Mouse (Mus musculus) kidney, postnatal 4 days (tissue): ENCODE results near the gene Ctsz.
A peak's percentile ranks its signal among the peaks of the same experiment; 100 is the strongest.

ENCODE experiments used
- DNase-seq, 2 experiments: peaks; one replicate each; pipeline ENCODE4 v3.0.0; 2021; ENCODE audit warnings: mixed read lengths in 2 of 2

Gene Ctsz

DNA sequence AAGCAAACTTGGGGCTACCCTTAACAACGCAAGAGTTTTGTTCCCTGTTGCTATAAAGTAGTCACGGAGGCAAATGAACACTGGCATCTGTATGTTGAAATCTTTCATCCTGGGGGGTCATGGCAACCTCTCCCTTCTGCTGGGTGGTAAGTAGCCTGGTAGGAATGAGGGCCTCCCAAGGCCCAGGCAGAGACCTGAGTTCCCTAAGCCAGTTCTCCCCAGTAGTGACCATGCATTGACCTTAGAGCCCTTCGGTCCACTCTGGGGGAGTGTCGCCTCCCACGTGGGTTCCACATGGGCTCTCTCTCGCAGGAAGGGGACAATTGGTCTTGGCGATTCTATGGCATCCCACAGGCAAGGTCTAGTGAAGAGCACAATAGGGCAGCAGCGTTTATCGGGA, 1.1 kb upstream of the Ctsz start:
- no peak for DNase-seq

DNA sequence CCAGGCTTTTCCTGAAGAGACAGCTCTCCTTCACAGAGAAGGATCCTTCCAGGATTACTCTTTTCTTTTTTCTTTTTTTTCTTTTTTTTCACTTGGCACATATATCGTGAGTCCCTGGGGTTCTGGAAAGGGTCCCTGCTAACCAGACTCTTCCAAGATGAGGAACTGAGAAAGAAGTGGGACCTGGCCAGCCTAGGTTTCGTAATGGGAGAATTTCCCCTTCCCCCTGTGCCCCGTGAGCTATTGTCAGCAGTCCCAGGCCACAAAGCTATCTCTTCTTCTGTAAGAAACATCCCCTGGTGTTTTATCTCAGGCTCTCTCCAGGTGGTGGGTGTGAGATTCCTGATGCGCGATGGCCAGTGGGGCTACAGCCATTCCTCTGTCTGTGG, 605 bp upstream of the Ctsz start:
- DNase-seq: no peak

DNA sequence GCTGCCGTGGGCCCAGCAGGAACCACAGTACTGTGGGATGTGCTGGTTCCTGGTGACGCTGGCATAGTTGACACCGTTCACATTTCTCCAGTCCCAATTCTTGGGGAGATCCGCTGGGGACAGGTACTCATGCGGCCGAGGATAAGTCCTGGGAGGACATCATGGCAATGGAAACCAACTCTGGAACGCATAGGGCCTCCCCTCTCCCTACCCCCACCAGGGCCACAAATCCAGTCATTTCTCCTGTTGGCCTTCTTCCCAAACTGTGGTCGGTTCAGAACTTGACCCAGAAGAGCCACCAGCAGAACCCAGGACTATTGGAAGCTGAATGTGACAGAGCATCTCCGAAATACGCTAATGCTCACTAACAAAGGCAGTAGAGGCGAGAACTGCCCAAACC, 658 bp downstream of the Ctsz start:
- DNase-seq: no peak

DNA sequence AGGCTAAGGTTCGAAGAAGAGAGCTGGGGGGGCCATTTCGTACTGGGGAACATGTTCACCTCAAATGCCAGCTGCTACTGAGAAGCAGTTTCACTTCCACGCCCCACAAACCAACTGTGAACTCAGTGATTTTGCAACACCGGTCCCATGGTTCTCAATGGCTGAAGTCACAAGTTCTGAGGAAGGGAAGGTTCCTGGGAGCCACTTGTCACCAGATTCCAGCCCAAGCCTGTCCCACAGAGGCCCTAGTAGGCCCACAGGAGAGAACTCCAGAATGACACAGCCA, 1.2 kb downstream of the Ctsz start:
- no peak for DNase-seq

DNA sequence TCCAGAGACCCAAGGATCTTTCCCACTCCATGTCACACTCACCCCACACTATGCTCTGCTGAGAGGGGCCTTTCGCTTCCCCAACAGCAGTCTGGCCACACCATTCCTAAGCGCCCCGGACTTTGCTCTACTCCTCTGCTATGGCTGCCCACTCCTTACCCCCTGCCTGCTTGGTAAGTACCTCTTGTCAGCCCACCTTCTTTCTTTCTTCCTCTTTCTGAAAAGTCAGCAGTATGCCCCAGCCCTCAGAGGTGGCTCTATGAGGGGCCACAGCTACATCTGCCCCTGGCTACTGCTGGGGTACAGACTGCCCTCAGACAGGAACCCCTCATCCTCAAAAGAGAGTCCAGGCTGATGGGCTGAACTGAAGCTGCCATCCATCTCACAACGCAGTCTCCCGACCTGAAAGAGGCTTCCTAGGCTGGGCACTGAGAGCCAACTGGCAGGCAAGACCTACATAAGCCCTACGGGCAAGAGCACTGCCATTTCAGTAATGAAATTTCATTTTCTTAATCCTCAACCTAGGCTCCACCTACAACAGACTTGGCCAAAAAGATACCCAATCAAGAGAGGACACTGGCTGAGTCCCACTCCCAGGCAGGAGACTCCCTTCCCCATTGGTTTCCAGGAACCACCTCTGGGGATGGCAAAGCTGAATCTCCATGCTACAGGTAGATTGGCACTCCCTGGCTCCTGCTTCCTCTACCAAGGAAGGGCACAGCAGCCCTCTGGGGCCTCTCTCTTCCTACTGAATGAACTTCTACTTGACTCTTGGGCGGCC, 1.7 kb downstream of the Ctsz start:
- DNase-seq: no peak

DNA sequence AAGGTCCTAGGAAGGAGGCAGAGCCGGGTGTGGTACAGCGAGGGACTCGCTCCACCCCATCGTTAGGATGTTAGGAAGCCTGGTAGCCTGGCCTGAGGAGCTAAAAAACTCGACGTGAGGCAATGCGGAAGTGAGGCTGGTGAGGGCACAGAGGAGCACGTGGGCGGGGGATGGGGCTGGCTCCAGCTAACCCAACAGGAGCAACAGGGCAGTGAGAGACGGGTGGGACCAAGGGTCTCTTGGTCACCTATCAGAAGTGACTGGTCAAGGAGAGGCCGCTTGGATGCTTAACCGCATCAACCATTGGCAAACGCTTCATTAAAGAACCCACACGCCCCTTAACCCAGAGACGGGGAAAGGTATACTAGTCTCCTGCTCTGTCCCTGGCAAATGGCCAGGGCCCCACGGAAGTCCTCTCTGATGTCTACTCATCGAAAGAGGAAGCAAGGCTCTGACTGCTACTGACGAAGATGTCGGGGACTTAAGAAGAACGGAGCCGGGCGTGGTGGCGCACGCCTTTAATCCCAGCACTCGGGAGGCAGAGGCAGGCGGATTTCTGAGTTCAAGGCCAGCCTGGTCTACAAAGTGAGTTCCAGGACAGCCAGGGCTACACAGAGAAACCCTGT, 2.6 kb downstream of the Ctsz start:
- DNase-seq: no peak

DNA sequence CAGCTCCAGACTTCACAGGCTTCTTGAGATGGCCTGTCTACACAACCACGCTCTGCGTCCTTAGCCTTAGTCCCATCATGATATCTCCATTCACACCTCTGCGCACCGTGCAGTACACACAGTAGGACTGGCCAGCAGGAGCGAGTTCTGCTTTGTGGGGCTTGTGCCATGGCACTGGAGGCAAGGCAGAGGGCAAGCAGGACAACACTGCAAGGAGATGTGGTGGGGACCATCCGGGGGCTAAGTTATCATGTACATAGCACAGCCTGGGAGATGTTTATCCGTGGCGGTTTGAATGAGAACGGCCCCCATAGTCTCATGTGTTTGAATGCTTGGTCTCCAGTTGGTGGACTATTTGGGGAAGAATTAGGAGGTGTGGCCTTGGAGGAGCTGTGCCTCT, 3.9 kb downstream of the Ctsz start:
- no peak for DNase-seq

DNA sequence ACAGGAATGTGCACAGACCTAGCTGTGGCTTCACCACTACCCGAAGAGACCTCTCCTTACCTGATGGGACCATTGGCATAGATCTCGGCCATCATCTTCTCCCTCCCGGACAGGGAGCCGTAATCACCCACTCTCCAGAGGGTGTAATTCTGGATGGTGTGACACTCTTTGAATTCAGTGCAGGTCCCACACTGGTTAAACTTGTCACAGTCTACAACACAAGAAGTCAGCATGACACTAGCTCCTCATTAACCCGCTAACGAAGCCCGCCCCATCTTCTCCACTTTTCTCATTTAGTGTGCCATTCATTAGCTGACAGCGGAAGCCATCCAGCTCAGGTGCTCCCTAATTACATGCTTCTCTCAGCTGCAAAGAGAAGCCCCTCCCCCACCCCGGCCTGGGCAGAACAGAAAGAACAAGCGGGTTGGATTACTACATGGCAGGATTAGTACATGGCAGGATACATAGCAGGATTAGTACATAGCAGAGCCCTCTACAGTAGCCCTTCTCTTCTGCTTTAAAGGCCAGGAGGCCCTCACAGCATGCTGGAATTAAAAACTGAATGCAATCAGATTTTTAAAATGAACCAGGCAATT, 9.7 kb downstream of the Ctsz start:
- peak; percentile 27 to 61 for DNase-seq

DNA sequence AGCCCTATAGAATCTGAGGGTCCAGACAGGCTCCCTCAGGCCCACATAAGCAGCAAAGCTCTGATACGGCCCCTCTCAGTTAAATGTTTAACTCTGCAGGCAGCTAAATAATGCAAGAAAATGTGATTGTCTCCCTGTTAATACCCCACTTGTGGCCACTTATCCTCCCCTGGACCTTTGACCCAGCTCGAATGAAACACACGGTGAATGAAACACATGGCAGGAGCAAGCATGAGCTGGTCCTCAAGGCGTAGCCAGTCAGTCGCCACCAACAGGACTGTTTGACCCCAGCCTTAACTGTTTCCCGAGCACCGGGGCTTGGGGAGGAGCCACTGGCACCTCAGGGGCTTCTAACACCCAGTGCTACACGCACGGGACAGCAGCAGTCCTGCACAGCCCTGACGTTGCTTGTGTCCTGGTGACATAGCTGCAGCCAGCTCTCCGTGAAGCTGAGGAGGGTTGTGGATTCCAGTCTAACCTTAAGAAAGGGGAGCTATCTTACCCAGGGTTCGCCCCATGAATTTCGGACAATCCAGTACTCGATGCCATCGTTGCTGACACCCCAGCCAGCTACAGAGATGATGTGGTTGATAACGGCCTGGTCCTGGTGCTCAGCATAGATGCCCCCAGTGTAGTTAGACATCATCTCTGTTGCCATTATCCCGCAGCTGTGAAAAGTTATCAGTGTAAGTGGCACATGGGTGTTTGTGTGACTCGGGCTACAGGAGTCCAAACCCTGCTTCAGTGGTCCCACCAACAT, 10.6 kb downstream of the Ctsz start:
- DNase-seq: peak in 1 of 2 experiments; percentile 58

DNA sequence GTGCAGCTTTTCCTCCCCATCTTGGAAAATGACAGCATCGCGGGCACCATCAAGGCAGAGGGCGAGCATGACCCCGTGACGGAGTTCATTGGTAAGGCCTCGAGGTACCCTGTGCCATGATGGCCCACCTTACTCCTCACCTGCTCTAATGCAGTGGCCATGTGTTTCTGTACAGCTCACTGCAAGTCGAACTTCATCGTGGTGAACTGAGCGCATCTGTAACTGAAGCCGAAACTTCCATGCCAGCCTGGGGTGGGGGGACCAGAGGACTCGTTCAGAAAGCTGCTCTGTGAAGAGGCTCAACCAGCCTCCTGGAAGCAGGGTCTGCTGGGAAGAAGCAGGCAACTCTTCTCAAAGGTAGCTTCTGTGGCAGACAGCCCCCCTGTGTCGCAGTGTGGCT, 12.0 kb downstream of the Ctsz start:
- no peak for DNase-seq

DNA sequence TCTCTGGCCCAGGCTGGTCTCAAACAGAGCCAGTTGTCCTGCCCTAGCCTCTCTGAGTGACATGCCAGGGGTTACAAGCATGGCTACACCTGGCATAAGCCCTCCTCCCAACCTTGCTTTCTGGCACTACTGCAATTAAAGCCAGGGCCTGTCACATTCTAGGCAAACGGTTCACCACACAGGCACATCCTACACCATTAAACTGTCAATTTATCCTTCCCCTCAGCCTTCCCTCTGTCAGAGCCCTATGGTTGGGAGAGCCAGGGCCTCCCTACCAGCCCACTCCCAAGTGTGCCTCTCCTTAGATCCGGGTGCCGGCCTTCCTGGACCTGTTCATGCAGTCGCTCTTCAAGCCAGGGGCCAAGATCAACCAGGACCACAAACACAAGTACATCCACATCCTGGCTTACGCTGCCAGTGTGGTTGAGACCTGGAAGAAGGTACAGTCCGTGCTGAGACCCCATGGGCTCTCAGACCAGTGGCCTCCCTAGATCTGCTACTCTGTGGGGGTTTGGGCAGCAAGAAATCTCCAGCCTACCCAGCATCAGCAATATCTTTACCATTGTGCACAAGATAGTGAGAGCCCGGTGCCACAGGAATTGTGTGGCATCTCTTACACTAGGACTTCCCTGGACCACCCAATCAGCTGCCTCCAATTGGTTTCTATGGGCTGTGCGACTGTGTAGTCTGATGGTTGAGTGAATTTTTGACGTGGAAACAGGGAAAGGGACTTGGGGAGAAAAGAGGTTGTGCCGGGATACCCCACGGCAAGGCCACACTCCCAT, 14.3 kb downstream of the Ctsz start:
- no peak for DNase-seq

DNA sequence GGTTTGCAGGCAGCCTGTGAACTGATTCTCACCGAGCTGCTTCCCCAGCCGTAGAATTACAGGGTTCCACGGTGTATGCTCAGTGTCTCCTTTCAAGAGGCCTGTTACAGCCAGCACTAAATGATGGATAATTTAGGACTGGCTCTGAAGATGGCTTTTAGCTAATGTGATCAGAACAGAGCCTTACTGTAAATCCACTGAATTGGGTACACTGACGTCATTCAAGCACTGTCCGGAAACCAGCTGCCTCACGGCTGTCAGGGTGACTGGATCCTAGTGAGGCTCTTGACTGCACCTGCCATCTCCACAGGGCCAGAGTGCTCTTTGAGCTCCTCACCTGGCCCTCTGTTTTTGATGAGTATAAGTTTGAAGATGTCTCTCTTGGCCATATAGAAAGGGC, 17.7 kb downstream of the Ctsz start:
- DNase-seq: no peak

DNA sequence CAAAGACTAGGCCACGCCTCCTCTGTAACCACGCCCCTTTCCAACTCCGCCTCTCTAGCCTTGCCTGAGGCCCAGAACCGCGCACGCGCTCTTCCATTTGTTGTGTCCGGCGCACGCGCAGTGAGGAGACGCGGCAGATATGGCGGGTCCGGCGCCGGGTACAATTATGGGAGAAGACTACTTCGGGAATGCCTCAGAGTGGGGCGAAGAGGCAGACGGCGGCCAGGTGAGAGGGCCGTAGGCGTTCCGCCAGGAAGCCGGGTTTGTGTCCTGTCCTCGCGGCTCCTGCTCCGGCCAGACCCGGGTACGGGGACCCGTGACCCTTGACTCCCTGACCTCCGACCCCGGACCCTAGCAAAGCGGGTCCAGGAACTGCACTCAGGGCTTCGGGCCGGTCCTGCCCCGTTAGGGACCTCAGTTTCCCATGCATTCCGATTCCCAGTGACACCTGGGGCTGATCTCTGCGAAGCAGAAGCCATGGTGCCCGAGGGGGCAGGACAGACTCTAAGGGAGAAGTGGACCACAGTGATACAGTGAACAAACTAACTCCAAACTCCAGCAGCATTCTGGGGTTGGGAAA, 23.0 kb downstream of the Ctsz start, which contains the start of gene Nelfcd:
Gene Nelfcd, plus strand, starts transcription at position 74 of the 580 bp plus-strand sequence.
- DNase-seq: peak; percentile 97

DNA sequence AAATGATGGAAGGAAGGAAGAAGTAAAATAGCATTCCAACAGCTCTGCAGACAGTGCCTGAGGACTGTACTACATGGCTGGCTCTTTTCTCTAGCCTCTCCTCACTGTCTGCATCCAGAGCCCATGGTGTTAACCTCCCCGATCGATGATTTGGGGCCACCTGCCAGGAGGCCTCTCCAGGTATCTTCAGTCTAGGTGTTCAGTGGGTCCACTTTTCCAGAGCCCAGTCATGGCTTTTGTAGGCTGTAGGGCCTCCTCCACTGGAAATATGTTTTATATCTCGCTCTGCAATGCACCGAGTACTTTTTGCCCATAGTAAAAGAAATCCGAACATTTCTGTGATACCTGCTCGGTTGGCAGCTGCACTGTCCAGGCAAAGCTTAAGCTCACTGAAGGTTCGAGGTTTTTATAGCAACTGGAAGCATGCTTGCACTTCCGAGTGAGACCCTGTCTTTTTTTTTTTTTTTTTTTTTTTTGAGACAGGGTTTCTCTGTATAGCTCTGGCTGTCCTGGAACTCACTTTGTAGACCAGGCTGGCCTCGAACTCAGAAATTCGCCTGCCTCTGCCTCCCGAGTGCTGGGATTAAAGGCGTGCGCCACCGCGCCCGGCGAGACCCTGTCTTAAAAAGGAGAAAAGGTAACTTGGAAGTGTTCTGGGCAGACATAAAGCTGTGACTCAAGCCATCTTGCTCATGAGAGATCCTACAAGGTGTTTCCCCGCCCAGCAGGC, 23.7 kb downstream of the Ctsz start:
- no peak for DNase-seq

DNA sequence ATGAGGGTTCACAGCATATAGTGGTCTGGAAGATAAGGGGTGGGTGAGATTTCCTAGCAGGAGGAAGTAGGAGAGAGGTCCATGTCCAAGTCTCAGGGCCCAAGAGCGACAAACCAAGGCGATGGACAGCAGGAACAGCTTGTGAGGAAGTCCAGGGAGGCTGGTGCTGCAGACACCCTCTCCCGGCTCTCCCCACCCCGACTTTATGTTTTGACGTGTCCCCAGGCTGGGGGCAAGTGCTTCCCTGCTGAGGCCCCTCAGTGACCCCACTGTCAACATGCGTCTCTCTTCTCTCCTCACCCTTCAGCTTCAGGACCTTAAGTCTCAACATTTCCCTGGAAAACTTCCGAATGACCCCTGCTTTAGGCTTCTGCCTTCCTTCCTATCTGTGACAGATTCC, 25.7 kb downstream of the Ctsz start:
- DNase-seq: no peak

DNA sequence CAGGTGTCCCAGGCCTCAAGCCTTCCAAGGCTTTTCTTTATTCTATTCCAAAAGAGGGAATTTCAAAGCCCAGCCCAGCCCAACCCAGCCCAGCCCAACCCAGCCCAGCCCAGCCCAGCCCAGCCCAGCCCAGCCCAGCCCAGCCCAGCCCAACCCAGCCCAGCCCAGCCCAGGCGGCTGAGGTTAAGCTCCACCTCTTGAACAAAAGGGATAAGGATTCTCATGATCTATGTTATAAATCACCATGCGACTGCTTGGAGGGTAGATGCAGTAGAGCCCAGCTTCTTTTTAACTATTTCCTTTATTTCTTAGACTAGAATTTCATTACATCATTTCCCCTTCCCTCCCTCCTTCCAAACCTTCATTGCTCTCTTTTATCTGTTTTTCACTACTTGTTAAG, 28.6 kb downstream of the Ctsz start:
- DNase-seq: no peak

DNA sequence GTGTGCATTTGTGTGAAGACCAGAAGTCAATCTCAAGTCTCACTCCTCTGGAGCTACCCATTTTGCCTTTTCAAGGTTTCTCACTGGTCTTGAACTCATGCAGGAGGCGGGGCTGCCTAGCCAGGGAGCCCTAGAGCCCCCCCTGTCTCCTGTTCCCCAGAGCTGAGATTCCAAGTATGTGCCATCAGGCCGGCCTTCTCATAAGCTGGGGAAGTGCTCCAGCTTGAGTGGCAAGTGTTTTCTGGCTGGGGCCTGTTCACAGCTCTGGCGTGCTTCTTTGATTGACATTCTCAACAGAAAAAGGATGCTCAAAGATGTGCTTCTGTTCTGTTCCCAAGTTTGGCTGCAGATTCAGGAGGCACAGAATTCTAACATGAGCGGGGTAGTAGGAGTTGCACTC, 38.4 kb downstream of the Ctsz start:
- DNase-seq: no peak

DNA sequence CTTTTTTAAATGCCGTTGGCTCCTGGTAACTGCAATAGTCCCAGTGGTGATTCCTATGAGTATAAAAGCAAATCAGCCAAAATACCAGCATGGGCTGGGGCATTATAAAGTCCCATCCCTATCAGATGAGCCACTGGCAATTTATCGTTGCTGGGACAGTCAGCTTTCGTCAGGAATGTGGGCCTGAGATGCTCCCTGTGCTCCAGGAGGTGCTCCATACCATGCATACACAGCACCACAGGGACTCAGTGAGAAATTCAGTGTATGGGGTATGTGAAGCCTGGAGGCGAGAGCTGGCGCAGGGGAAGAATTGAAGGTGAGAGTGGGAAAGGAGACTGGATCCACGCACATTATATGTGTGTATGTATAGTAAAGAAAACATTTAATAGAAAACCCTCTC, 41.0 kb downstream of the Ctsz start:
- DNase-seq: no peak

DNA sequence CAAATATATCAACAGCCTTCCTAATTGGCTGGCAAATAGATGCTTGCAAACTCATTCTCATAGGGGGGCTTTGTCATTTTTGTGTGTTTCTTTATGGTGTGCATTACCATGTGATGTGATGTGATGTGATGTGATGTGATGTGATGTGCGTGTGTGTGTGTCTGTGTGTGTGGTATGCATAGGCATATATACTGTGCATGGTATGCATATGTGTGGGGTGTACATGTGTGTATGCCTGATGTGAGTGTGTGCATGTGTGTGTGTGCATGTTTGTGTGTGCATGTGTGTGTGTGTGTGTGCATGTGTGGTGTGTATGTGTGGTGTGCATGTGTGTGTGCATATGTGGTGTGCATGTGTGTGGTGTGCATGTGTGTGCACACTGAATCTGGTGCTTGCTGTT, 41.8 kb downstream of the Ctsz start:
- DNase-seq: no peak

DNA sequence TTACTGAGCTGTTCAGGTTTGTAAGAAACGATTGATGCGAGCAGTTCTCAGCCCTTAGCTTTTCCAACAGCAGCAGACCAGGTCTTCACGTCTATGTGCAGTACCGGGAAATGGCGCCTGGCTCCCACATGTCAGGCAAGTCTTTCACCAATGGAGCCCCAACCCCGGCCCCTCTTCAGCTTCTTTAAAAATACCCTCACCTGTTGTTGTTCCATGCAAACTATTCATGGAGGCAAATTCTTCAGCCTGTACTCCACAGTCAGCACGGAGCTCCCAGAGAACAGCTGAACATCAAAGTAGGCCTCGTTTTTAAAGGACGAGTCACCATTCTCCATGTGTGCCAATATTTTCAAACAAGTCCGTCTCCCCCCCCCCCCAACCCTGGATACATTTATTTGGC, 42.2 kb downstream of the Ctsz start:
- no peak for DNase-seq

DNA sequence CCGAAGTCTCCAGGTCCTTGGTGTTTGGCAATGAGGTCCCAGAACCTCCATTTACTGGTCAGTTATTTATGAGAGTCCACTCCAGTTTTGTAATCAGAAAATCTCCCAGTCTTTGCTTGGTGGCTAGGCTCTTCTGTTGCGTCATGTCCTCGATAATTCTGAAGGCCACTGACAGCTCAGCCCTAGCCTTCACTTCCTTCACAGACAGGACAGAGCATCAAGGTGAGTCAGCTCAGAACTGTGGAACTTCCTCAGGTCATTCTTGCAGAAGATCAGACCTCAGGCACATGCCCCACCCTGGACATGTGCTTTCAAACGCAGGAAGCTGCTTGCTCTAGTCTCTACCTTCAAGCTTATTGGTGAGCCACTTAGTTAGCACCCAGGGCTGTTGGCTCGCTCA, 45.5 kb downstream of the Ctsz start:
- DNase-seq: no peak

DNA sequence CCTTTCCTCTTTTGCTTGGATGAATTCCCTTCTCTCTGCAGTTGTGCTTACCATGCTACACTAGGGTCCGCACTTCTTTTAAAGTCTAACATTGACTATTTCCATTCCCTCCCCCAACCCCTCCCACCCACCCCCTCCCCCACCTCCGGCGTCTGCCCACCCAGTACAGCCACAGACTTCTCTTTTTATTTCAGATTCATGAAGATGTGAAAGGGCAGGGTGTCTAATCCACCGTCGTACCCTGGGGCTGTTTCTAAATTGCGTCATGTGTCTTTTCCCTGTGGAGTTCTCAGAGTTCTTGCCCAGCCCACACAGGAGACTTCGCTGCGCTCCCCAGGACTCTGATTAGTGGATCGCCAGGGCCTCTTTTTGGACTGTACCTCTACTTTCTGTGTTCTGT, 46.3 kb downstream of the Ctsz start:
- no peak for DNase-seq
